Mouse (Mus musculus): ENCODE measurements around the gene Hist3h2a.

Gene Hist3h2a

GRCm38 (mm10) chr11:58968551-58968950 lies 14.1 kb downstream of the Hist3h2a start:
- DNase-seq (ENCODE audit: low spot score in 2 of 2), result no peak

DNA sequence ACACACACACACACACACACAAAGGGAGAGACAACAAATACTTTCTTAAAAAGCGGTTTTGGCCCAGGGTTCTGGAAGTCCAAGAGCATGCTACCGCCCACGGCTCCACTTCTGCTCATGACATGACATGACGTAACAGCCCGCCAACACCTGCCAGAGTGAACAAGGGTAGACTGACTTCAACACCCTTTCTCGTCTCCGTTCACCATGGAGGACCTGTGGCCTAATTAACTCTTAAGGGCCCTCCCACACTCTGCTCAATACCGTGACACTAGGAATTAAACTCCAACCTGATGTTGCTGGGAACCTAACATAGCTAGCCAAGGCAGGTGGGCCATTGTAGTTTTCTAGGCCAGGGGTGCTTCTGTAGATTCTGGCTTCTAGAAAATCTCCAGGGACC lies 14.5 kb downstream of the Hist3h2a start:
- no peak for DNase-seq (ENCODE audit: low spot score in 2 of 2)

DNA sequence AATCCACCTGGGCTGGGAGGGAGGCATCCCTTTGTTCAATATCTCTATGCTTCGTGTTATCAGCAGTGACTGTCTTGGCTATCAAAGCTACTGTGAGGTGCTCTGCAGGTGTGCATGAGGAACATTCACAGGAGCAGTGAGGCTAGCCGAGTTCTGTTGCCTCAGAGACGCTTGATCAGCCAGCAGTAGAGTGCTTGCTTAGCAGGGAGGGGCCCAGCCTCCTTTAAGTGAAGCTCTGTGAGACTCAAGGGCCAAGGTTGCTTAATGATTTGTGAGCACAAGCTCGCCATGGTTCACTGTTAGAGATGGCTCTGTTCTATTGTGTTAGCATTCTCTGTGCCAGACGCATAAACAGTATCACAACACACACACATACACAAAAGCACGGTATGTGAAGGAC lies 15.2 kb downstream of the Hist3h2a start:
- no peak for DNase-seq (ENCODE audit: low spot score in 2 of 2)

GRCm38 (mm10) chr11:58970831-58971530 lies 16.5 kb downstream of the Hist3h2a start:
- DNase-seq (ENCODE audit: low spot score in 2 of 2), result no peak

DNA sequence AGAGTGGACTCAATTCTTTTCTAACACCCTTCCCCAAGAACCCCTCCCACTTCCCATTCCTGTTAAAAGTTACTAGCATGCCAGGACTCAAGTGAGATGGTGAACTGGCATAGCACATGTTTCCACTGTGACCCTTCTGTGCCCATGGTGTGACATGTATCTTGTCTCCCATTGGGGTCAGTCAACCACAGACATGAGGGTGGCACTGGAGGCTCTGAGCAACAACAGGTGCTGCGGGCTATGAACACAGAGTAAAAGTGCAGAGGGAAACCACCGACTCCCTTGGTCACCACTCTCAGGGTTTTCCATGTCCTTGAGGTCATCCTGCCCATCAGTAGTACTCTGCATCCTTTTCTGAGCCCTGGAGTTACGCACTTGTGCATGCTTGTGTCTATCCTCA lies 17.3 kb downstream of the Hist3h2a start:
- no peak for DNase-seq (ENCODE audit: low spot score in 2 of 2)

DNA sequence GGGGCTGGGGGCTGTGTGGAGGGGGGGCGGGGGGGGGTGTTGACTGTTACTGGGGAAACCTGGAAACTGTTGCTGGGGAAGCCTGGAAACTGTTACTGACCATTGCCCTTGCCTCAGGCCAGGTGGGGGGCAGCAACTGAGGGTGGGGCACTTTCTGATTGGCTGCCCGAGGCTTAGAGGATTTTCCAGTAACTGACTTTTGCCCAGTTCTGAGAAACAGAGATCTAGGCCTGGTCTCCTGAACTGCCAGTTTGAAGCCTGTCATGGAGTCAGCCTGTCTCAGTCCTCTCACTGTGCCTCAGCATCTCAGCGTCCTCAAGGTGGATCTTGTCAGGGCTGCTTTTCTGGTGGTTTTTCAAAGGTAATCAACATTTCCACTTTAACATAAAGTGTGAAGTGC lies 19.9 kb downstream of the Hist3h2a start:
- no peak for DNase-seq (ENCODE audit: low spot score in 2 of 2)

- DNase-seq (ENCODE audit: low spot score in 2 of 2), result no peak
Measured at GRCm38 (mm10) chr11:58977150-58977549, 22.7 kb downstream of the Hist3h2a start.

DNA sequence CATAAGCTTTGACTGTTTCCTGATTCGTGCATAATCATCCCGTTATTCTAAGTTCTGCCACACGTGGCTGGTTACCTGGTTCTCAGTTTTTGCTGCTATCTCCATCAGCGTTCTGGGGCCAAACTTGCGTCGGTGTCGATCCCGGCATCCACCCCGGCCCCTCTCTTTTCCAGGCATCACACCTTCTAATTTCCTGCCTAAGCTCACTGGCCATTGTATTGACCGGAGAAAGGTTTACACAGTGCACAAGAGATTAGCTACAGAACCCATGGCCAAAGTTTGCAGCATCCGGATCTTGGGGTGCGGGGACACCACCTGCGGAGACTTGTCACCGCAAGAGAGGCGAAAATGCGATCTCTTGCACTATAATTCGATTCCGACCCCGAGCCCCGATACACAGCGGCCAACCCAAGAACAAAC lies 23.1 kb downstream of the Hist3h2a start:
- DNase-seq (ENCODE audit: low spot score in 2 of 2), result no peak

DNA sequence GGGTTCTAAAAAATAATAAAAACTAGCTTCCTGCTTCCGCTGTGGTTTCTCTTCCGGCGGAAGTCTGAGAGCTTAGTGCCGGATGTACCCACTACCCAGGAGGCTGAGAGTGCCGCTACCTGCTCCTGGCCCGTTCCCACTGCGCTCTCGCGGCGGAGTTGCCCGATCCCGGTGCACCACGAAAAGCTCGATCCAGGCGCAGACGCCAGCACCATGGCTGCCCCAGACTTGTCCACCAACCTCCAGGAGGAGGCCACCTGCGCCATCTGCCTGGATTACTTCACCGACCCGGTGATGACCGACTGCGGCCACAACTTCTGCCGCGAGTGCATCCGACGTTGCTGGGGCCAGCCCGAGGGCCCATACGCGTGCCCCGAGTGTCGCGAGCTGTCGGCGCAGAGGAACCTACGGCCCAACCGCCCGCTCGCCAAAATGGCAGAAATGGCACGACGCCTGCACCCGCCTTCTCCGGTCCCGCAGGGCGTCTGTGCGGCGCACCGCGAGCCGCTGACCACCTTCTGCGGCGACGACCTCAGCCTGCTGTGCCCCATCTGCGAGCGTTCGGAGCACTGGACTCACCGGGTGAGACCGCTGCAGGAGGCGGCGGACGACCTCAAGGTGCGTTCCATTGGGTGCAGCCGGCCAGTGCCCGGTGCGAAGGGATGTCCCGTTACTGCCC lies 23.7 kb downstream of the Hist3h2a start, which contains the start of gene Trim11:
Gene Trim11 (plus strand): TSS at position 67 of the 679 bp plus-strand sequence.
- DNase-seq (ENCODE audit: low spot score in 2 of 2), result peak; percentile 74 to 77

DNA sequence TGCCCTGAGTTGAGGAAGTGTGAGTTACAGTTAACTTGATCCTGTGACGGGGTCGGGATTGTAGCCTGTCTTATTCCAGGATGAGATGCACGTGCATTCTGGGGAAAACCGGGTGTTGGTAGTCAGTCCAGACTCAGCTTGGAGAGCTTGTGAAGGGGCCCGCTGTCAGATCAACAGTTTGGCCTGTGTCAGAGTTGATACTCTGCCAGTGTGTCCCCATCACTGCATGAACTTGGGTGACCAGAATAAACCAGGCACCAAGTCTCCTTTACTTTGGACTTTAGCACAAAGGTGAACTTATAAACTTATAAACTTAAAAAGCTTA lies 24.2 kb downstream of the Hist3h2a start:
- no peak for DNase-seq (ENCODE audit: low spot score in 2 of 2)

DNA sequence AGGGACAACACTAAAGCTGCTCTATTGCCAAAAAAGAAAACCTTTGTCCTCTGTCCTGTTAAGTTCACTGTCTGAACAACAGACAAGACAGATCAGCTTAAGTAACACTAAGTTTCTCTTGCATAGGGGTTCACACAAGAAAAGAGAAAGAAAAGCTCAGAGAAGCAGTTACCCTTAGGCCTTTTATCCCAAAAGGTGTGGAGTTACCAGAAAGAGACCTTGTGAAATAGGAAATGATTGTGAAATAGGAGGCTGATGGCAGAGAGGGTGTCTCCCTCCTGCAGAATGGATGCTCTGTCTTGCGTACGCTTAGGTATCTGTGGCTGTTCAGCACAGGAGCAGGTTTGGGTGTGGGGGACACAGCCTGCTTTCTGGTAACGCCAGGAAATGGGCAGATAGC lies 24.7 kb downstream of the Hist3h2a start:
- no peak for DNase-seq (ENCODE audit: low spot score in 2 of 2)

DNA sequence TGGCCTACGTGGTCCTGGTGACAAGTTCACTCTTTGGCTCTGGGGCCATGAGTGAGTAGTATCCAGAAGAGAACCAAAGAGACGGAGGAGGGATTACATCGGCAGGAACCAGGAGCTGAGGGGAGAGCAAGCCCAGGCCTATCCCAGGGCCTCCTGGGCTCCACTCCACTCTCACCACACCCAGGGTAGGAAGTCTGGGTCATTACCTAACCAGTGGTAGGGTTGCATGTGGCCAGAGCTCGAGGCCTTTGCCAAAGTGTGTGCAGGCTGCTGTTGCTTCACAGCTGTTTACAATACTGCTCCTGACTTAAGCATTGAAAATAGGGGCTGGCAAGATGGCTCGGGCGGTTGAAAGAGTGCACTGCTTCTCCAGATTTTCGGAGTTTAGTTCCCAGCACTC lies 25.2 kb downstream of the Hist3h2a start:
- no peak for DNase-seq (ENCODE audit: low spot score in 2 of 2)

- no peak for DNase-seq (ENCODE audit: low spot score in 2 of 2)
Measured at GRCm38 (mm10) chr11:58980381-58980990, 26.0 kb downstream of the Hist3h2a start.

DNA sequence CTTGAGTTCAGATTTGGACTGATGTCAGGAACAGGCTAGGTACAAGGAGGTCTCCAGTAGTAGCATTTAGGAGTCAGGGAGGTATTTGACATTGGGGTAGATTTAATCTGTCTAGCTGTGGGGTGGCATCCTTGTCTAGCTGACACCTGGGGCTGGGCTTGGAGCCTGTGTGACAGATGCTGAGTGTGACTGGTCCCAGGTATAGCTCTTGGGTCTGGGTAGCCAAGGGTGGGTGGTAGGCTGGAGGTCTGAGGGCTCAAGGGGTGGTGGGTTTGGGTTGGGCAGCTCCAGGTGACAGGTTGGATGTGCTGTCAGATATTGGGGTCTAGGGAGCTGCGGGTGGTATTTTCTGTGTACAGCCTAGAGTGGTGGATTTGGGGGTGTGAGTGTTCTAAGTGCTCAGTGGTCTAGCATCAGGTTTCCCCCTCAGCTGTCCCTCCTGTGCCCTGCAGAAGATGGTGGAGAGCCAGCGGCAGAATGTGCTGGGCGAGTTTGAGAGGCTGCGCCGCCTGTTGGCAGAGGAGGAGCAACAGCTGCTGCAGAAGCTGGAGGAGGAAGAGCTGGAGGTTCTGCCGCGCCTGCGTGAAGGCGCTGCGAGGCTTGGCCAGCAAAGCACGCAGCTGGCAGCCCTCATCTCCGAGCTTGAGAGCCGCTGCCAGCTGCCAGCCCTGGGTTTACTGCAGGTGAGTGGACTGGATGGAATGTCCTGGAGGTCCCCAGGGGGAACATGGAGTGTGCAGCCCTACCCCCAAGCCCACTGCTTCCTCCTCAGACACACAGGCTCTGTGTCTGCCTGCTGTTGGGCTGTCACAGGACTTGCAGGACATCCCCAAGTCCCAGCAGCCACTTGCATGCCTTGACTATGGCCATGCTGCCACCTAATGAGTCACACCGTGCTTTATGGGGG lies 27.3 kb downstream of the Hist3h2a start:
- DNase-seq (ENCODE audit: low spot score in 2 of 2), result peak; percentile 85 to 87

DNA sequence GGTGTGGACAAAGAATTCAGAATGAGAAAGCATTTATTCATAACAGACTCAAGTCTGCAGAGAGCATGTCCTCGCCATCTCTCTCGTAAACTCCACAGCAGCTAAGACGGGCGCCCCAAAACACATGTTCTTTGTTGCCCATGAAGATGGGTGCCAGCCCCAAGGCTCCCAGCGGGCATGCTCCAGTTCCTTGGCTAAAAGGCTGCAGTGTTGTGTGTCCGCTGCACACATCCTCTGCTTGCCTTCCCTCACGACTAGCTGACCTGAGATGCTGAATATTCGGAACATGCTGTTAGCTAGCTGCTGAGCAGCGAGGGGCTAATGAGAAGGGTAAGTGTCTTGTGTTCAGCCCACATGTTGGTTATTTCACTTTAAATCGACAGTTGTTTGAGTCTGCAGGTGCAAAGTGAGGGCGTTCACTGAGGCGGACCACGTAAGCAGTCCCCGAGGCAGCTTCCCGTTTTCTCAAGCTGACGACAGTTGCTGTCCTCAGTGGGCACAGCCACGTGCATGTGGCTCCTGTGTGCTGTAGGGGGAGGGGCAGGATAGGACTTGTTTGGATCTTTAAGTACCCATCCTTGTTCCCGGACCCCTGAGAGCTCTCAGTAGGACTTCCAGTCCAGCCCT lies 28.1 kb downstream of the Hist3h2a start:
- DNase-seq (ENCODE audit: low spot score in 2 of 2), result no peak

DNA sequence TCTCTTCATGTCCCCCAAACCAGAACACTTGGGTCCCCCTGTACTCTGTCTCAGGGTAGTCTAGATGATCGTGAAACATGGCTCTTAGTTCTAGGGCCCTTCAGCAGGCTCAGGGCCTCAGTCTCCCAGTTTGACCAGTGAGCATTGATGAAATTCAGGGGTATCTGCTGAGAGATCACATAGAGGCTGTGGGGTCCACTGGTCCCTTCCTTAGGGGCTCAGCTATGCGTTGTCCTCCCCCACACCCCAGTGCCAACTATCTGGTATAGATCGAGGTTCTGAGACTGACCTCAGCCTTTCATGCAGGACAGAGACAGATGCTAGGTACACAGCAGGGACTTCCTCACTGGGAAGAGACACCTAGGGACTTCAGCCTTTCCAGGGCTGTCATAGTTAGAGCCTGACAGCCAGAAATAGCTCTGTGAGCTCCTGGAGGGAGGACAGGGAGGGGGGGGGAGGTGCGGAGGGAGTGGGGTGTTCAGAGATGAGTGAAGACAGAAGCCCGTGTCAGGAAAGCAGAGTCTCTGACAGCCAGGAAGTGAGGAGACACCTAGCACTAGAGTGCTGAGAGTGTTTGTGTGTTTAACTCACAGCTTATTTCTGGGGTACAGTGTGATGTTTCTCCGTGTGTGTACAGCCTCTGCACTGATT lies 29.3 kb downstream of the Hist3h2a start:
- no peak for DNase-seq (ENCODE audit: low spot score in 2 of 2)

DNA sequence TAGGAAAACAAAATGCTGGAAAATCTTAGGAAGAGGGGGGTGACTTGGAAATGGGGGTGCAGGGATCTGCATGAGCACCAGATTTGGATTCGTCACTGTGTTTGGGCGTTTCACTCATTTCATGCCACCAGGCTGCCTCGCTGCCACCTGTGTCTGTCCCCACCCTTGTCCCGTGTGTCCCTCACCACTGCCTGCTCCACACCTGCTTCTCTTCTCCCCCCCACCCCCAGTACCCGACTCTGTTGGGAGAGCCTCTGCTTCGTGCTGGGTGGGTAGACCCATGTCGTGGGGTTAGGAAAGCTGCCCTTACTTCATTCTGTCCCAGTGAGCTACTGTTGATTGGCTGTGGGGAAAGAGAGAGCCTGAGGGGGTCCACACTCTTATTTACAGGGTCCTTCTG lies 30.2 kb downstream of the Hist3h2a start:
- DNase-seq (ENCODE audit: low spot score in 2 of 2), result no peak

GRCm38 (mm10) chr11:58985299-58985917 lies 30.9 kb downstream of the Hist3h2a start:
- DNase-seq (ENCODE audit: low spot score in 2 of 2), result no peak

DNA sequence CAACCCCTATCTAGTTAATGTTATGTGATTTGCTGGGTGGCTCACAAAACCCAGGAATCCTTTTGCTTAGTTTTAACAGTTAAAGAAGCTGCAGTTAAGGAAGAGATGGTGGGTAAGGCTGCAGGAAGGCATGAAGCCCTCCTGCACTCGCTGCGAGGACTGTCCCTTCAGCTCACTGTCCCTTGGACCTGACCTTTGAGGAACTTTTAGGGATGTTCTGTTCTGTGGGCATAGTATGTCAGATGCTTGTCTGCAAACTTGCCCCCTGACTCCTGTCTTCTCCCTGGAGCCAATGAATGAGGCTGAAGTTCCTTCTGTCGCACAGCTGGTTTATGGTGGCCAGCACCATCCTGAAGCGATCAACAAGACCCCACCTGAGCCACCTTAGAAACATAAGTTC lies 34.7 kb downstream of the Hist3h2a start:
- no peak for DNase-seq (ENCODE audit: low spot score in 2 of 2)

DNA sequence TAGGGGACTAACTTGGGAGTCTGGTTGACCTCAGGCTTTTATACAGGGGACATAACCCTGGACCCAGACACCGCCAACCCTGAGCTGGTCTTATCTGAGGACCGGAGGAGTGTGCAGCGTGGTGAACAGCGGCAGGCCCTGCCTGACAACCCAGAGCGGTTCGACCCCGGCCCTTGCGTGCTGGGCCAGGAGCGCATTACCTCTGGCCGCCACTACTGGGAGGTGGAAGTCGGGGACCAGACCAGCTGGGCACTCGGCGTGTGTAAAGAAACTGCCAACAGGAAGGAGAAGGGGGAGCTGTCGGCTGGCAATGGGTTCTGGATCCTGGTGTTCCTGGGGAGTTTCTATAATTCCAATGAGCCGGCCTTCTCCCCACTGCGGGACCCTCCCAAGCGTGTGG lies 35.7 kb downstream of the Hist3h2a start:
- DNase-seq (ENCODE audit: low spot score in 2 of 2), result no peak

DNA sequence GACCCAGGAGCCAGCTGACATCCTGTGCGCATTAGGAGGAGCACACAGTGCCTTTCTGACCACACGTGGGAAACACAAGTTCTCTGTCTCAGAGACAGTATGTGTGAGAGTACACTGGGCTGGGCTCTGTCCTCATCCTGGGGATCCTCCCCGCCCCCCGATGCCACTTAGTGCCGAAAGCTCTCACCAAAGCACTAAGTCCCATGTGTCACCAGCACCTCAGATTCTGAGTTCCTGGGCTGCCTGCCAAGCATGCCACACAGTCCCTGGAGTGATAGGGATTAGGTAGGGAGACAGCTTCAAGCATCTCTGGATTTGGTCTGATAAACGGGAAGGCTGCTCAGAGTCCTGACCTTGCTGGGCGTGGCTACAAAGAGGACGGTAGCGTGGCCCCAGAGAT lies 36.3 kb downstream of the Hist3h2a start:
- DNase-seq (ENCODE audit: low spot score in 2 of 2), result peak in 1 of 2 experiments; percentile 44
